Mouse (Mus musculus): ENCODE results near the gene Bmp7. TPM values are rescaled to one million over a fixed set of nuclear protein-coding genes. Genes with fewer than 3 reads are reported as not detected.

The Bmp7 gene
- polyA plus RNA-seq, 1 experiment from 2014 or later = 17.3 TPM

GRCm38 (mm10) chr2:172903523-172903922, 36.6 kb downstream of the Bmp7 start:
- Histone ChIP-seq H3K4me2 (no peak overlapping the region), H3K27me3 (ENCODE audit: control insufficient read depth, insufficient read depth, low read length) (no peaks in the 10 kb centered on the region), H3K4me1 (ENCODE audit: control insufficient read depth, insufficient read depth, low read length) (no peaks in the 10 kb centered on the region), H3K9me3 (ENCODE audit: control insufficient read depth, low read length) (no peaks in the 10 kb centered on the region), H3K27ac (ENCODE audit: low read depth, low read length) (no peak overlapping the region), H3K36me3 (ENCODE audit: control insufficient read depth, insufficient read depth, low read length) (no peaks in the 10 kb centered on the region), H3K4me3 (ENCODE audit: low read depth, low read length) (no peak overlapping the region), H3K9ac (ENCODE audit: low read length) (no peak overlapping the region)
- no peak for ATAC-seq (ENCODE audit: low FRiP score)
- no peak for DNase-seq (ENCODE audit: low spot score, missing footprints)
- WGBS = 79% methylated on average over 8 of the region's 8 CpGs

- H3K9ac ChIP-seq (ENCODE audit: low read length) = no peak overlapping the region
- no peak overlapping the region for H3K4me2 ChIP-seq
- ATAC-seq (ENCODE audit: low FRiP score) = no peak
- H3K27ac ChIP-seq (ENCODE audit: low read depth, low read length) = no peak overlapping the region
- H3K4me1 ChIP-seq (ENCODE audit: control insufficient read depth, insufficient read depth, low read length) = no peaks in the 10 kb centered on the region
- no peaks in the 10 kb centered on the region for H3K27me3 ChIP-seq (ENCODE audit: control insufficient read depth, insufficient read depth, low read length)
- no peaks in the 10 kb centered on the region for H3K36me3 ChIP-seq (ENCODE audit: control insufficient read depth, insufficient read depth, low read length)
- DNase-seq (ENCODE audit: low spot score, missing footprints) = no peak
- H3K9me3 ChIP-seq (ENCODE audit: control insufficient read depth, low read length) = no peaks in the 10 kb centered on the region
- 80% methylated on average over 10 of the region's 10 CpGs for WGBS
- no peak overlapping the region for H3K4me3 ChIP-seq (ENCODE audit: low read depth, low read length)
These were observed 39.0 kb downstream of the Bmp7 start for GRCm38 (mm10) chr2:172900954-172901701.

- Histone ChIP-seq H3K27me3 (ENCODE audit: control insufficient read depth, insufficient read depth, low read length) (no peaks in the 10 kb centered on the region), H3K4me3 (ENCODE audit: low read depth, low read length) (no peak overlapping the region), H3K27ac (ENCODE audit: low read depth, low read length) (no peak overlapping the region), H3K9me3 (ENCODE audit: control insufficient read depth, low read length) (no peaks in the 10 kb centered on the region), H3K4me2 (no peak overlapping the region), H3K36me3 (ENCODE audit: control insufficient read depth, insufficient read depth, low read length) (no peaks in the 10 kb centered on the region), H3K9ac (ENCODE audit: low read length) (no peak overlapping the region), H3K4me1 (ENCODE audit: control insufficient read depth, insufficient read depth, low read length) (no peaks in the 10 kb centered on the region)
- 85% methylated on average over 15 of the region's 15 CpGs for WGBS
- ATAC-seq (ENCODE audit: low FRiP score) (no peak), DNase-seq (ENCODE audit: low spot score, missing footprints) (no peak)
These were observed 50.2 kb downstream of the Bmp7 start for GRCm38 (mm10) chr2:172889756-172890443.

- Histone ChIP-seq H3K9ac (ENCODE audit: low read length) (no peak overlapping the region), H3K36me3 (ENCODE audit: control insufficient read depth, insufficient read depth, low read length) (no peaks in the 10 kb centered on the region), H3K4me2 (no peak overlapping the region), H3K4me3 (ENCODE audit: low read depth, low read length) (no peak overlapping the region), H3K27ac (ENCODE audit: low read depth, low read length) (no peak overlapping the region), H3K27me3 (ENCODE audit: control insufficient read depth, insufficient read depth, low read length) (no peaks in the 10 kb centered on the region), H3K4me1 (ENCODE audit: control insufficient read depth, insufficient read depth, low read length) (no peaks in the 10 kb centered on the region), H3K9me3 (ENCODE audit: control insufficient read depth, low read length) (no peaks in the 10 kb centered on the region)
- DNase-seq (ENCODE audit: low spot score, missing footprints) = no peak
- ATAC-seq (ENCODE audit: low FRiP score) = no peak
- WGBS = 69% methylated on average over 12 of the region's 12 CpGs
These were observed 50.9 kb downstream of the Bmp7 start for GRCm38 (mm10) chr2:172889222-172889621.

GRCm38 (mm10) chr2:172888147-172888546, 52.0 kb downstream of the Bmp7 start:
- Histone ChIP-seq H3K36me3 (ENCODE audit: control insufficient read depth, insufficient read depth, low read length) (no peaks in the 10 kb centered on the region), H3K27ac (ENCODE audit: low read depth, low read length) (no peak overlapping the region), H3K4me1 (ENCODE audit: control insufficient read depth, insufficient read depth, low read length) (no peaks in the 10 kb centered on the region), H3K9ac (ENCODE audit: low read length) (no peak overlapping the region), H3K4me2 (no peak overlapping the region), H3K27me3 (ENCODE audit: control insufficient read depth, insufficient read depth, low read length) (no peaks in the 10 kb centered on the region), H3K4me3 (ENCODE audit: low read depth, low read length) (no peak overlapping the region), H3K9me3 (ENCODE audit: control insufficient read depth, low read length) (no peaks in the 10 kb centered on the region)
- WGBS = 69% methylated on average over 11 of the region's 12 CpGs
- ATAC-seq (ENCODE audit: low FRiP score) (no peak), DNase-seq (ENCODE audit: low spot score, missing footprints) (no peak)

- Histone ChIP-seq H3K4me2 (no peak overlapping the region), H3K36me3 (ENCODE audit: control insufficient read depth, insufficient read depth, low read length) (no peaks in the 10 kb centered on the region), H3K9ac (ENCODE audit: low read length) (no peak overlapping the region), H3K4me1 (ENCODE audit: control insufficient read depth, insufficient read depth, low read length) (no peaks in the 10 kb centered on the region), H3K4me3 (ENCODE audit: low read depth, low read length) (no peak overlapping the region), H3K9me3 (ENCODE audit: control insufficient read depth, low read length) (no peaks in the 10 kb centered on the region), H3K27ac (ENCODE audit: low read depth, low read length) (no peak overlapping the region), H3K27me3 (ENCODE audit: control insufficient read depth, insufficient read depth, low read length) (no peaks in the 10 kb centered on the region)
- DNase-seq (ENCODE audit: low spot score, missing footprints) (no peak), ATAC-seq (ENCODE audit: low FRiP score) (no peak)
- WGBS = 68% methylated on average over 5 of the region's 7 CpGs
These were observed 54.3 kb downstream of the Bmp7 start for GRCm38 (mm10) chr2:172885861-172886260.

- ATAC-seq (ENCODE audit: low FRiP score) (no peak), DNase-seq (ENCODE audit: low spot score, missing footprints) (no peak)
- no peak overlapping the region for H3K4me3 ChIP-seq (ENCODE audit: low read depth, low read length)
- no peaks in the 10 kb centered on the region for H3K4me1 ChIP-seq (ENCODE audit: control insufficient read depth, insufficient read depth, low read length)
- WGBS = 90% methylated on average over 6 of the region's 6 CpGs
- H3K36me3 ChIP-seq (ENCODE audit: control insufficient read depth, insufficient read depth, low read length) = no peaks in the 10 kb centered on the region
- H3K27ac ChIP-seq (ENCODE audit: low read depth, low read length) = no peak overlapping the region
- no peak overlapping the region for H3K9ac ChIP-seq (ENCODE audit: low read length)
- no peaks in the 10 kb centered on the region for H3K9me3 ChIP-seq (ENCODE audit: control insufficient read depth, low read length)
- H3K27me3 ChIP-seq (ENCODE audit: control insufficient read depth, insufficient read depth, low read length) = no peaks in the 10 kb centered on the region
- H3K4me2 ChIP-seq = no peak overlapping the region
These were observed 55.5 kb downstream of the Bmp7 start for GRCm38 (mm10) chr2:172884584-172884983.

- Histone ChIP-seq H3K9ac (ENCODE audit: low read length) (no peak overlapping the region), H3K4me2 (no peak overlapping the region), H3K4me3 (ENCODE audit: low read depth, low read length) (no peak overlapping the region), H3K9me3 (ENCODE audit: control insufficient read depth, low read length) (no peaks in the 10 kb centered on the region), H3K36me3 (ENCODE audit: control insufficient read depth, insufficient read depth, low read length) (no peaks in the 10 kb centered on the region; the same call in 1 of the 2 replicates), H3K27ac (ENCODE audit: low read depth, low read length) (no peak overlapping the region), H3K4me1 (ENCODE audit: control insufficient read depth, insufficient read depth, low read length) (peaks cover 6% of the 10 kb centered on the region), H3K27me3 (ENCODE audit: control insufficient read depth, insufficient read depth, low read length) (no peaks in the 10 kb centered on the region)
- DNase-seq (ENCODE audit: low spot score, missing footprints) (no peak), ATAC-seq (ENCODE audit: low FRiP score) (no peak)
- WGBS = 91% methylated on average over 9 of the region's 9 CpGs
These were observed 64.9 kb downstream of the Bmp7 start for GRCm38 (mm10) chr2:172875201-172875600.

GRCm38 (mm10) chr2:172866356-172866755, 73.8 kb downstream of the Bmp7 start:
- Histone ChIP-seq H3K27me3 (ENCODE audit: control insufficient read depth, insufficient read depth, low read length) (no peaks in the 10 kb centered on the region), H3K4me3 (ENCODE audit: low read depth, low read length) (no peak overlapping the region), H3K9me3 (ENCODE audit: control insufficient read depth, low read length) (no peaks in the 10 kb centered on the region; the same call in 1 of the 2 replicates), H3K36me3 (ENCODE audit: control insufficient read depth, insufficient read depth, low read length) (no peaks in the 10 kb centered on the region), H3K4me1 (ENCODE audit: control insufficient read depth, insufficient read depth, low read length) (peaks cover 5% of the 10 kb centered on the region), H3K4me2 (no peak overlapping the region), H3K27ac (ENCODE audit: low read depth, low read length) (no peak overlapping the region), H3K9ac (ENCODE audit: low read length) (no peak overlapping the region)
- WGBS = 81% methylated on average over 5 of the region's 5 CpGs
- no peak for DNase-seq (ENCODE audit: low spot score, missing footprints)
- ATAC-seq (ENCODE audit: low FRiP score) = no peak
